Mouse (Mus musculus) lung, embryonic 16.5 days (tissue): Measurements from ENCODE around the gene Kiss1r. TPM values are rescaled to one million over a fixed set of nuclear protein-coding genes. Genes with fewer than 3 reads are reported as not detected.

Experiments used
- ATAC-seq: fragments of 200-750 bp; cut with Nextera tagmentation; 2 replicates; pipeline ENCODE4 v1.8.0; 2017; ENCODE audit warnings: low read depth, mild to moderate bottlenecking, moderate library complexity
- H3K27ac ChIP-seq: fragments of 300-500 bp; sonication (generic); 2 replicates; pipeline ENCODE4 v1.5.1; 2014; ENCODE audit warnings: mild to moderate bottlenecking, control low read depth, low read length
- H3K27me3 ChIP-seq: fragments of 300-500 bp; sonication (generic); 2 replicates; pipeline ENCODE4 v1.6.1; 2014; ENCODE audit warnings: low read depth, low read length, mixed read lengths; ENCODE audit not compliant: control insufficient read depth, insufficient read depth
- H3K36me3 ChIP-seq: fragments of 300-500 bp; sonication (generic); 2 replicates; pipeline ENCODE4 v1.6.1; 2014; ENCODE audit warnings: low read length; ENCODE audit not compliant: control insufficient read depth, insufficient read depth
- H3K4me1 ChIP-seq: fragments of 300-500 bp; sonication (generic); replicated peaks from 2 replicates; pipeline ENCODE4 v1.6.1; 2014; ENCODE audit warnings: low read length, mixed read lengths; ENCODE audit not compliant: control insufficient read depth, insufficient read depth
- H3K4me2 ChIP-seq: fragments of 300-500 bp; sonication (generic); 2 replicates; pipeline ENCODE4 v1.6.1; 2014; ENCODE audit warnings: low read depth, low read length, control low read depth
- H3K4me3 ChIP-seq: fragments of 300-500 bp; sonication (generic); 2 replicates; pipeline ENCODE4 v1.5.1; 2014; ENCODE audit warnings: mild to moderate bottlenecking, low read length, control low read depth
- H3K9ac ChIP-seq: fragments of 300-500 bp; sonication (generic); 2 replicates; pipeline ENCODE4 v1.6.1; 2014; ENCODE audit warnings: low read length, control low read depth
- H3K9me3 ChIP-seq: fragments of 300-500 bp; sonication (generic); 2 replicates; pipeline ENCODE4 v1.6.1; 2016; ENCODE audit warnings: low read length; ENCODE audit not compliant: control insufficient read depth
- WGBS: fragments of 180-500 bp; shearing (Covaris S2); extraction: QIAGEN DNeasy Blood & Tissue Kit; methylation state at CpG from one replicate; pipeline ENCODE4 v1.1.7; 2014; 5-methylcytosine and 5-hydroxymethylcytosine counted together
- polyA plus RNA-seq: library from polyadenylated mRNA; unstranded; fragments of >200 nt; fragmentation: Nextera tagmentation; extraction: Ambion mirVana; gene quantifications from 2 replicates; pipeline ENCODE4 v1.2.1, GENCODE M21; 2015

Gene Kiss1r
- polyA plus RNA-seq, 1 experiment from 2014 or later, result 1.1 TPM

DNA sequence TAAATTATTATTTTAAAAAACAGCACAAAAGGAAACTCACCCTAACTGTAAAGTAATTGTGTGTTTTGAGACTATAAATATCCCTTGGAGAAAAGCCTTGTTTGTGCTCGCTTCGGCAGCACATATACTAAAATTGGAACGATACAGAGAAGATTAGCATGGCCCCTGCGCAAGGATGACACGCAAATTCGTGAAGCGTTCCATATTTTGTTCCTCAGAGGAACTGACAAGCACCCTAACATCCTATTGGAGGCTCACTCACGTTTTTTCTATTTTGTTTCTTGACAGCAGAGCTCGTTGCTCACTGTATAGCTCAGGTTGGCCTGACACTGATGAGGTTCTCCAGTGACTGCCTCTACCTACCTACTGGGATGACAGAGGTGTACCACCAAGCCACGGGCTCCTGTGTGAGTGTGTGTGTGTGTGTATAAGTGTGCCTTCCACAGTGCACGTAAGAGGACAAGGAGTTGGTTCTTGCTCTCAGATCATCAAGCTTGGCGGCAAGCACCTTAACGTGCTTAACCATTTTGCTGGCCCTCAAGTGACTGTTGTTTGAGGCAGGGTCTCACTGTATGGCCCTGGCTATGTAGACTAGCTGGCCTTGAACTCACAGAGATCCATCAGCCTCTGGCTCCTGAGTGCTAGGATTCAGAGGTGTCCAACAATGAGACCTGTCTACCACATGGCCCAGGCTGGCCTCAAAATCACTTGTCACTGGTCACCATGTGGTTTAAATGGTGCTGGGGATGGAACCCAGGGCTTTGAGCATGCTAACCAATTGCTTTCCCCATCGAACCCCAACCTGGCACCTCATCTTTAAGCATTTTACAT lies 7.5 kb upstream of the Kiss1r start:
- Histone ChIP-seq H3K9me3 (no peaks in the 10 kb centered on the region), H3K36me3 (peaks cover 37% of the 10 kb centered on the region), H3K4me3 (peak overlapping the region; percentile 9; the same call in 1 of the 2 replicates), H3K4me2 (peak overlapping the region; percentile 39), H3K27ac (peak overlapping the region; percentile 50), H3K27me3 (no peaks in the 10 kb centered on the region), H3K4me1 (peaks cover 6% of the 10 kb centered on the region), H3K9ac (peak overlapping the region; percentile 11; the same call in 1 of the 2 replicates)
- ATAC-seq, result peak; percentile 62
- WGBS, result 20% methylated on average over 14 of the region's 14 CpGs

GRCm38 (mm10) chr10:79910556-79910955 lies 6.2 kb upstream of the Kiss1r start, which contains the start of gene Gm26602:
Gene Gm26602 (plus strand): TSS chr10:79910856.
- WGBS, result 89% methylated on average over 4 of the region's 4 CpGs
- ATAC-seq, result no peak
- H3K9ac ChIP-seq, result 0 out of 2 replicates have a peak within 1 kb of the TSS, but pooled peaks have one; percentile 24

DNA sequence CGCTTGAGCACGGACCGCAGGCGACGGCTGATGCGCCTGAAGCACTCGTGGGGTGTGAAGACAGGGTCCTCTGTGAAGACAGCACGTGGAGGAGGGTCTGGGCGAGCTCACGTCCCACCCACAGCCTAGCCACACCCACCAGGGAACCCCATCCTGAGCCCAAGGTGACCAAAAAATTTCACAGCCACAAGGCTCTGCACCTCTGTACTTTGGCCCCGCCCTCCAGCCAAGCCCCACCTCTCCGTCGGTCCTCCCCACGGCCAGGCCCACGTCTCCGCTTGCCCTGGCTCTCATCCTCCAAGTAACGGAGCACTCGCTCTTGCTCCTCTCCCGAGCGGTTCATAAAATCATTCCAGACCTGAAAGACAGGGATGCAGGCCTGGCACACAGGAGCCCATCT lies 4.4 kb upstream of the Kiss1r start:
- Histone ChIP-seq H3K9me3 (no peaks in the 10 kb centered on the region), H3K4me3 (no peak overlapping the region), H3K9ac (no peak overlapping the region), H3K27ac (no peak overlapping the region), H3K36me3 (peaks cover 17% of the 10 kb centered on the region), H3K27me3 (no peaks in the 10 kb centered on the region), H3K4me2 (no peak overlapping the region), H3K4me1 (peaks cover 26% of the 10 kb centered on the region)
- WGBS, result 66% methylated on average over 20 of the region's 20 CpGs
- no peak for ATAC-seq

More at GRCm38 (mm10) chr10:79910556-79910955, 6.2 kb upstream of the Kiss1r start, which contains the start of gene Gm26602:
- H3K4me3 ChIP-seq, result no peak within 1 kb of the TSS
- H3K36me3 ChIP-seq, result peaks cover 27% of the 10 kb centered on the region
- H3K9me3 ChIP-seq, result no peaks in the 10 kb centered on the region
- peaks cover 17% of the 10 kb centered on the region for H3K4me1 ChIP-seq
- H3K4me2 ChIP-seq, result no peak within 1 kb of the TSS
- H3K27ac ChIP-seq, result no peak within 1 kb of the TSS
- H3K27me3 ChIP-seq, result no peaks in the 10 kb centered on the region

GRCm38 (mm10) chr10:79914131-79914947 lies 2.4 kb upstream of the Kiss1r start:
- no peak for ATAC-seq
- WGBS, result 70% methylated on average over 11 of the region's 11 CpGs
- peaks cover 27% of the 10 kb centered on the region for H3K4me1 ChIP-seq
- H3K27ac ChIP-seq, result peak overlapping the region; percentile 17; the same call in 1 of the 2 replicates
- peaks cover 17% of the 10 kb centered on the region for H3K36me3 ChIP-seq
- peak overlapping the region; percentile 32 for H3K9ac ChIP-seq
- peaks cover 19% of the 10 kb centered on the region for H3K27me3 ChIP-seq
- H3K4me3 ChIP-seq, result no peak overlapping the region
- no peaks in the 10 kb centered on the region for H3K9me3 ChIP-seq
- no peak overlapping the region for H3K4me2 ChIP-seq

DNA sequence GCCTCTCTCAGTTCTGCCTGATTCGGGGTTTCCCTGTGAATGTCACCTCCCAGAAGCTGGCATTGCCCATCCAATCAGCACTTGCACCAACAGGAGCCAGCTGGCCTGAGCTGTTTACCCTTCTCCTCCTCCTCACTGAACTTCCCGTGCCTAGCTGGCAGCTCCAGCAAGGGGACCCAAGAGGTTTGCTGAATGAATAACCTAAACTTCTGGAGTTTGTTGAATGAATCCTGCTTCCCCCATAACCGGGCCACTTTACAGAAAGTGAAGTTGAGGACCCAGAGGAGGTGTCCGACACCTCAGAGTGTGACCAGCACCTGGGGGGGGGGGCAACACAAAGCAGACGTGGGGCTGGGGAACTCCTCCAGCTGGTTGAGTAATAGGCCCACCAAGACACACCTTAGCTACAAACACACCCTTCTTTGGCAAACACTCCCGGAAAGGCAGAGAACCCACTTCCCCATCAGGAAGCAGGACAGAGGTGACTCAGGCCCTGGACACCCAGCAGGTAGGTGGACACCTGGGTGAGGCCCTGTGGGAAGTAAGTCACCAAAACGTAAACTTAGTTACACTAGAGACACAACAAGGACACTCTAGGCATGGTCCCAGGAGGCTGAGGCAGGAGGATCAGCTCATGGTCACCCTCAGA lies 1.7 kb upstream of the Kiss1r start:
- Histone ChIP-seq H3K27ac (no peak overlapping the region), H3K4me2 (0 out of 2 replicates have a peak overlapping the region, but pooled peaks have one; percentile 81), H3K36me3 (peaks cover 17% of the 10 kb centered on the region), H3K4me3 (no peak overlapping the region), H3K9me3 (no peaks in the 10 kb centered on the region), H3K27me3 (peaks cover 26% of the 10 kb centered on the region), H3K4me1 (peaks cover 25% of the 10 kb centered on the region), H3K9ac (peak overlapping the region; percentile 32)
- no peak for ATAC-seq
- 54% methylated on average over 6 of the region's 7 CpGs for WGBS

- H3K4me1 ChIP-seq, result peaks cover 30% of the 10 kb centered on the region
- 4% methylated on average over 8 of the region's 8 CpGs for WGBS
- peaks cover 9% of the 10 kb centered on the region for H3K36me3 ChIP-seq
- H3K27me3 ChIP-seq, result peaks cover 36% of the 10 kb centered on the region
- H3K4me3 ChIP-seq, result peak overlapping the region; percentile 83
- H3K4me2 ChIP-seq, result peak overlapping the region; percentile 81
- ATAC-seq, result 0 out of 2 replicates have a peak, but pooled peaks have one; percentile 5
- no peaks in the 10 kb centered on the region for H3K9me3 ChIP-seq
- 0 out of 2 replicates have a peak overlapping the region, but pooled peaks have one; percentile 80 for H3K27ac ChIP-seq
- peak overlapping the region; percentile 98 for H3K9ac ChIP-seq
Observed at GRCm38 (mm10) chr10:79916081-79916480, 690 bp upstream of the Kiss1r start.

GRCm38 (mm10) chr10:79917532-79918100 lies 845 bp downstream of the Kiss1r start:
- Histone ChIP-seq H3K27ac (no peak overlapping the region), H3K4me3 (peak overlapping the region; percentile 83), H3K9me3 (no peaks in the 10 kb centered on the region), H3K27me3 (peaks cover 52% of the 10 kb centered on the region), H3K9ac (peak overlapping the region; percentile 98), H3K4me1 (peaks cover 35% of the 10 kb centered on the region), H3K4me2 (peak overlapping the region; percentile 81), H3K36me3 (no peaks in the 10 kb centered on the region)
- no peak for ATAC-seq
- 70% methylated on average over 5 of the region's 5 CpGs for WGBS

- 8% methylated on average over 35 of the region's 35 CpGs for WGBS
- Histone ChIP-seq H3K27me3 (peaks cover 58% of the 10 kb centered on the region), H3K9ac (peak overlapping the region; percentile 54), H3K4me1 (peaks cover 35% of the 10 kb centered on the region), H3K4me3 (peak overlapping the region; percentile 25), H3K27ac (no peak overlapping the region), H3K9me3 (no peaks in the 10 kb centered on the region), H3K36me3 (no peaks in the 10 kb centered on the region), H3K4me2 (peak overlapping the region; percentile 46)
- ATAC-seq, result peak; percentile 8; the same call in 1 of the 2 replicates
Observed at GRCm38 (mm10) chr10:79918231-79919078, 1.7 kb downstream of the Kiss1r start.
